Mouse (Mus musculus) fibroblast of lung, adult 2 months (primary cell): Measurements from ENCODE around the gene Gnpnat1.

Experiments
- DNase-seq: peaks from one replicate; pipeline ENCODE4 v3.0.0-alpha.2; 2011; ENCODE audit warnings: low read depth

Gnpnat1 gene

GRCm38 (mm10) chr14:45399836-45400235, 4.9 kb downstream of the Gnpnat1 start:
- no peak for DNase-seq

GRCm38 (mm10) chr14:45389194-45389593, 15.5 kb downstream of the Gnpnat1 start:
- no peak for DNase-seq

GRCm38 (mm10) chr14:45388345-45389181, 16.1 kb downstream of the Gnpnat1 start:
- peak; percentile 57 for DNase-seq

- DNase-seq, result no peak
Observed at GRCm38 (mm10) chr14:45387480-45387879, 17.2 kb downstream of the Gnpnat1 start.

- DNase-seq, result no peak
Observed at GRCm38 (mm10) chr14:45385596-45385995, 19.1 kb downstream of the Gnpnat1 start.

GRCm38 (mm10) chr14:45382912-45383311, 21.8 kb downstream of the Gnpnat1 start:
- DNase-seq, result no peak

- DNase-seq, result no peak
Observed at GRCm38 (mm10) chr14:45380756-45381155, 24.0 kb downstream of the Gnpnat1 start.

- no peak for DNase-seq
Observed at GRCm38 (mm10) chr14:45378771-45379170, 25.9 kb downstream of the Gnpnat1 start.

- no peak for DNase-seq
Observed at GRCm38 (mm10) chr14:45365196-45365587, 39.5 kb downstream of the Gnpnat1 start.

- no peak for DNase-seq
Observed at GRCm38 (mm10) chr14:45364211-45365195, 40.2 kb downstream of the Gnpnat1 start.

GRCm38 (mm10) chr14:45350931-45351859, 53.5 kb downstream of the Gnpnat1 start, which contains the start of gene Styx:
Gene Styx (plus strand): TSS chr14:45351093.
- peak; percentile 74 for DNase-seq

- peak; percentile 88 for DNase-seq
Observed at GRCm38 (mm10) chr14:45329589-45330181, 75.0 kb downstream of the Gnpnat1 start, which contains the start of gene Psmc6. Gene Psmc6 (plus strand): TSS chr14:45329788.

- DNase-seq, result no peak
Observed at GRCm38 (mm10) chr14:45329018-45329588, 75.6 kb downstream of the Gnpnat1 start.

GRCm38 (mm10) chr14:45328072-45328713, 76.5 kb downstream of the Gnpnat1 start:
- DNase-seq, result no peak
